Mouse (Mus musculus) embryonic fibroblast, embryonic 13.5 days (primary cell): Measurements from ENCODE around the gene Akap8.

Source experiments
- CTCF ChIP-seq: IDR thresholded peaks from 2 replicates; pipeline ENCODE4 v1.5.1; 2011; ENCODE audit warnings: mild to moderate bottlenecking, control low read depth, low read length, moderate library complexity, borderline replicate concordance; ENCODE audit not compliant: insufficient read depth
- POLR2A ChIP-seq: IDR thresholded peaks from 2 replicates; pipeline ENCODE4 v1.6.1; 2011; ENCODE audit warnings: low read depth, mild to moderate bottlenecking, control low read depth, low read length, moderate library complexity

DNA sequence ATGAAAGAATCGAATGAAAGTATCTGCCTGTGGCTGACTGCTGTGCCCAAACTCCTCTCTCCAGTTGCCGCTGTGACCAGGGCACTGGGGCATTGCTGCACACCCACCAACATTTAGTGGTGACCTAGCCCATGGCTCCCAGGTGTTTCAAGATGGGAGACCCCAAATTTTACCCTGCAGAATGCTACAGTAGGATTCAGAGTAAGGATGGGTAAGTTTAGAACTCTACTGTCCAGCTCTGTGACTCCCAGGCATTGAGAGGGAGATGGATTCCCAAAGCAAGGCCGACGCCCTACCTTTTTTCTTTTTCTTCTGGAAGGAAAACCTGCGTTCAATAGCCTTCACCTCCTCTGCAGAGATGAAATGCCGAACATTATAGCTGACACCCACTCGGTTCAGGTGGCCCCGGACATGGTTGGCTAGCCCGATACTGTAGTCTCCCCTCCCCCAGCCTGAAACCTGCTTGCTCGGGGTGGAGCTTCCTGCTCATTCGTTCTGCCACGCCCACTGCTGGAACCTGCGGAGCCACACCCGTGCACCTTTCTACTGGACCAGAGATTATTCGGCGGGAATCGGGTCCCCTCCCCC, 48.0 kb upstream of the Akap8 start:
- no peak for TF ChIP-seq CTCF
- no peak for TF ChIP-seq POLR2A
